Mouse (Mus musculus) midbrain, embryonic 14.5 days (tissue): ENCODE data around the gene 1810049J17Rik. TPM values are rescaled to one million over a fixed set of nuclear protein-coding genes. Genes with fewer than 3 reads are reported as not detected.

Experiments
- ATAC-seq: fragments of 200-750 bp; cut with Nextera tagmentation; 2 replicates; pipeline ENCODE4 v1.8.0; 2017; ENCODE audit warnings: moderate number of reproducible peaks, moderate library complexity; ENCODE audit not compliant: low FRiP score, low TSS enrichment
- DNase-seq: peaks from one replicate; pipeline ENCODE4 v3.0.0-alpha.2; 2015
- H3K27ac ChIP-seq: fragments of 300-500 bp; sonication (generic); replicated peaks from 2 replicates; pipeline ENCODE4 v1.5.1; 2014; ENCODE audit warnings: mild to moderate bottlenecking, low read depth, low read length, moderate library complexity
- H3K27me3 ChIP-seq: fragments of 300-500 bp; sonication (generic); 2 replicates; pipeline ENCODE4 v1.6.1; 2014; ENCODE audit warnings: low read length, control low read depth, mixed read lengths; ENCODE audit not compliant: control insufficient read depth, insufficient read depth
- H3K36me3 ChIP-seq: fragments of 300-500 bp; sonication (generic); 2 replicates; pipeline ENCODE4 v1.6.1; 2014; ENCODE audit warnings: low read length, control low read depth; ENCODE audit not compliant: control insufficient read depth, insufficient read depth
- H3K4me1 ChIP-seq: fragments of 300-500 bp; sonication (generic); 2 replicates; pipeline ENCODE4 v1.6.1; 2014; ENCODE audit warnings: mild to moderate bottlenecking, antibody characterized with exemption, low read length, control low read depth; ENCODE audit not compliant: control insufficient read depth, insufficient read depth
- H3K4me2 ChIP-seq: fragments of 300-500 bp; sonication (generic); 2 replicates; pipeline ENCODE4 v1.6.1; 2014; ENCODE audit warnings: mild to moderate bottlenecking, low read length, moderate library complexity
- H3K4me3 ChIP-seq: fragments of 300-500 bp; sonication (generic); replicated peaks from 2 replicates; pipeline ENCODE4 v1.5.1; 2014; ENCODE audit warnings: low read depth, low read length
- H3K9ac ChIP-seq: fragments of 300-500 bp; sonication (generic); replicated peaks from 2 replicates; pipeline ENCODE4 v1.6.1; 2014; ENCODE audit warnings: mild to moderate bottlenecking, low read length, moderate library complexity
- H3K9me3 ChIP-seq: fragments of 300-500 bp; sonication (generic); 2 replicates; pipeline ENCODE4 v1.6.1; 2016; ENCODE audit warnings: low read length, control low read depth, mixed read lengths; ENCODE audit not compliant: control insufficient read depth
- WGBS: fragments of 180-500 bp; shearing (Covaris S2); extraction: QIAGEN DNeasy Blood & Tissue Kit; methylation state at CpG from one replicate; pipeline ENCODE4 v1.1.7; 2014; 5-methylcytosine and 5-hydroxymethylcytosine counted together
- polyA plus RNA-seq: library from polyadenylated mRNA; unstranded; fragments of >200 nt; fragmentation: Nextera tagmentation; extraction: Ambion mirVana; gene quantifications from 2 replicates; pipeline ENCODE4 v1.2.1, GENCODE M21; 2014

The 1810049J17Rik gene
- polyA plus RNA-seq, 1 experiment from 2014 or later: 1.6 TPM

DNA sequence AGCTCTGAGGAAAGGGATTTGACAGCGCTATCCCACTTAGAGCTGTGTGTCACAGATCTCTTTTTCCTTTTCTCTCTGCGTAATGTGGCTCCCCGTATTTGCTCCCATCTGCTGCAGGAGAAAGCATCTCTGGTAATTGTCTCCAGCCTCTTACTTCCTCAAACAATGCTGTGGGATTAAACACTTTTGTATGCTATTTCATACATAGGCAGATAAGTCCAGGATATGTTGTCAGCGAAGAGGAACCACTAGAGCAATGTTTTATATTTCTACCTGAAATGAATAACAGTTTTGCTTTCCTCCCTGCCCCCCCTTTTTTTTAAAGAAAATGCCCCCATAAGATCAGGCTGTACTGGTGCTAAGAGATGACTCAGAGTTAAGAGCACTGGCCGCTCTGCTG, 13.2 kb downstream of the 1810049J17Rik start:
- ATAC-seq (no peak), DNase-seq (no peak)
- 84% methylated on average over 5 of the region's 5 CpGs for WGBS
- Histone ChIP-seq H3K4me1 (no peaks in the 10 kb centered on the region), H3K4me2 (no peak overlapping the region), H3K36me3 (no peaks in the 10 kb centered on the region), H3K27me3 (no peaks in the 10 kb centered on the region), H3K9ac (no peak overlapping the region), H3K9me3 (no peaks in the 10 kb centered on the region), H3K4me3 (no peak overlapping the region), H3K27ac (no peak overlapping the region)

DNA sequence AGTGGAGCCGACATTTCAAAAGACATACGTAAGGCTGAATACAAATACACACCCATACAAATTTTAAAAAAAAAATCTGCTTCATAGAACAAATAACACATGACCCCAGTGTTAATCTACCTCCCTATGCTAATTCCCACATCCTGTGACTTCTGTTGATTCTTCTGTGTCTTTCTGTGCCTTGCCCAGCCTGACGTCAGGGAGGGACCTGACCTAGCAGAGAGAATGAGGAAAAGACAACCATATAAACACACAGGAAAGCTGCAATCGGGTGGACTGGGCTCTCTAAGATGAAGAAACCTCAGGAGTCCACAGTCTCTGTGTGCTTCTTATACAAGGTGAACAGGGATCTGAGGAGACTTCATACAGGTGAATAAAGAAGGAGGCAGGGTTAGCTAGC, 14.6 kb downstream of the 1810049J17Rik start:
- no peak for ATAC-seq
- Histone ChIP-seq H3K4me3 (no peak overlapping the region), H3K4me2 (no peak overlapping the region), H3K4me1 (no peaks in the 10 kb centered on the region), H3K9ac (no peak overlapping the region), H3K27me3 (no peaks in the 10 kb centered on the region), H3K27ac (no peak overlapping the region), H3K36me3 (no peaks in the 10 kb centered on the region), H3K9me3 (no peaks in the 10 kb centered on the region)
- 72% methylated on average over 4 of the region's 4 CpGs for WGBS
- DNase-seq: no peak

DNA sequence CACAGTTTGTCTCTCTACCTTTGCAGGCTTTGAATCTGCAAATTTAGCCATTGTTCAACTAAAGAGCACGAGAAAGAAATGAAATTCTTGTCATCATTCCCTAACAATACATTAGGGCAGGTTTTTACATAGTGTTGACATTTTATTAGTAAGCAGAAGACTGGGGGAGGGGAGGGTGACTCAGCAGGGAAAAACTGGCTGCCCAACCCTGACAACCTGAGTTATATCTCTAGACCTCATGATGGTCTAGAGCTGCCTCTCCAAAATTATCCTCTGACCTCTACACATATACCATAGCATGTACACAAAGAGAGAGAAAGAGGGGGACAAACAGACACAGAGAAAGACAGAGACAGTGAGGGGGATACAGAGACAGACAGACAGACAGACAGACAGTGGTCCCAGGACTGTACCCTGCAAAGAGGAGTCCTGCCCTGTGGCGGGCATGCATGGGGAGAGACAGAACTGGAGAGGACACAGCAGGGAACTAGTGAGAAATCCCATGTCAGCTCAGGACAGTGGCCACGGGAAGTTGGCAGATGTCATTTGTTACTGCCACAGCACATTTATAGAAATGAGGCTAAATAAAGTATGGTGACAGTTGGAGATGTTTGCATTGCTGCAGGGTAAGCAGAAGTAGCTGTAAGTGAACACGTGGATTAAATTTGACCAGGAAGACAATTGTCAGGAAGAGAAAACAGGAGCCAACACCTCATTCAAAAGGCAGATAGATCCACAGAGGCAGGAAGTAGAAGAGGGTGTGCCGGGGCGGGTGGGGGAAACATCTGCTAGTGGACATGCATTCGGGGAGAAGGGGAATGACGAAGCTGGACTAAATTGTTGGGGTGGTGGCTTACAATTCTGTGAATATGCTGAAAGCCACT, 15.3 kb downstream of the 1810049J17Rik start:
- Histone ChIP-seq H3K4me2 (no peak overlapping the region), H3K4me1 (no peaks in the 10 kb centered on the region), H3K27ac (no peak overlapping the region), H3K4me3 (no peak overlapping the region), H3K36me3 (no peaks in the 10 kb centered on the region), H3K27me3 (no peaks in the 10 kb centered on the region), H3K9me3 (no peaks in the 10 kb centered on the region), H3K9ac (no peak overlapping the region)
- ATAC-seq: no peak
- 73% methylated on average over 8 of the region's 8 CpGs for WGBS
- DNase-seq: no peak

DNA sequence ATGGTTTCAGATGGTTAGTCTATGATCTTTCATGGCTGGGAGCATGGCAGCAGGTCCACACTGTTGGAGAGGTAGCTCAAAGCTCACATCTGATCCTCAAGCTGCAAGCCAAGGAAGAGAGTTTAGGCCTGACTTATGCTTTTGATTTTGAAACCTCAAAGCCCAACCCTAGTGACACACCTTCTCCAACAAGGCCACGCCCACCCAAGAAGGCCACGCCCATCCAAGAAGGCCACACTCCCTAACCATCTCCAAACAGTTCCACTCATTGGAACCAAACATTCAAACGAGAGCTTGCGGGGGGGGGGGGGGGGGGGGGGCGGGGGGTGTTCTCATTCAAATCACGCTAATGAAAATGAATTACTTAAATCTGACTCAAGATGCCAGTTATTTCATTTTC, 19.9 kb downstream of the 1810049J17Rik start:
- 73% methylated on average over 5 of the region's 6 CpGs for WGBS
- H3K4me3 ChIP-seq: no peak overlapping the region
- ATAC-seq: no peak

GRCm38 (mm10) chr15:12298231-12298737, 23.4 kb downstream of the 1810049J17Rik start:
- ATAC-seq (no peak), DNase-seq (no peak)
- Histone ChIP-seq H3K27ac (no peak overlapping the region), H3K4me1 (no peaks in the 10 kb centered on the region), H3K4me3 (no peak overlapping the region), H3K36me3 (no peaks in the 10 kb centered on the region), H3K4me2 (no peak overlapping the region), H3K9ac (no peak overlapping the region), H3K9me3 (no peaks in the 10 kb centered on the region), H3K27me3 (no peaks in the 10 kb centered on the region)
- whole genome bisulfite sequencing: 86% methylated on average over 7 of the region's 7 CpGs

More for the DNA sequence above, 19.9 kb downstream of the 1810049J17Rik start:
- H3K27me3 ChIP-seq: no peaks in the 10 kb centered on the region
- no peak overlapping the region for H3K9ac ChIP-seq
- no peak overlapping the region for H3K27ac ChIP-seq
- no peak for DNase-seq
- no peaks in the 10 kb centered on the region for H3K4me1 ChIP-seq
- no peaks in the 10 kb centered on the region for H3K9me3 ChIP-seq
- no peaks in the 10 kb centered on the region for H3K36me3 ChIP-seq
- H3K4me2 ChIP-seq: no peak overlapping the region

GRCm38 (mm10) chr15:12296228-12296627, 25.5 kb downstream of the 1810049J17Rik start:
- no peak overlapping the region for H3K27ac ChIP-seq
- 59% methylated on average over 2 of the region's 2 CpGs for WGBS
- no peak for DNase-seq
- H3K27me3 ChIP-seq: no peaks in the 10 kb centered on the region
- ATAC-seq: no peak
- no peaks in the 10 kb centered on the region for H3K4me1 ChIP-seq
- no peaks in the 10 kb centered on the region for H3K36me3 ChIP-seq
- H3K4me3 ChIP-seq: no peak overlapping the region
- no peak overlapping the region for H3K4me2 ChIP-seq
- H3K9me3 ChIP-seq: no peaks in the 10 kb centered on the region
- no peak overlapping the region for H3K9ac ChIP-seq

GRCm38 (mm10) chr15:12291757-12292156, 29.9 kb downstream of the 1810049J17Rik start:
- no peak overlapping the region for H3K27ac ChIP-seq
- no peaks in the 10 kb centered on the region for H3K36me3 ChIP-seq
- no peaks in the 10 kb centered on the region for H3K4me1 ChIP-seq
- 94% methylated on average over 2 of the region's 2 CpGs for WGBS
- no peaks in the 10 kb centered on the region for H3K9me3 ChIP-seq
- no peak for ATAC-seq
- H3K27me3 ChIP-seq: no peaks in the 10 kb centered on the region
- H3K9ac ChIP-seq: no peak overlapping the region
- H3K4me3 ChIP-seq: no peak overlapping the region
- DNase-seq: no peak
- no peak overlapping the region for H3K4me2 ChIP-seq

DNA sequence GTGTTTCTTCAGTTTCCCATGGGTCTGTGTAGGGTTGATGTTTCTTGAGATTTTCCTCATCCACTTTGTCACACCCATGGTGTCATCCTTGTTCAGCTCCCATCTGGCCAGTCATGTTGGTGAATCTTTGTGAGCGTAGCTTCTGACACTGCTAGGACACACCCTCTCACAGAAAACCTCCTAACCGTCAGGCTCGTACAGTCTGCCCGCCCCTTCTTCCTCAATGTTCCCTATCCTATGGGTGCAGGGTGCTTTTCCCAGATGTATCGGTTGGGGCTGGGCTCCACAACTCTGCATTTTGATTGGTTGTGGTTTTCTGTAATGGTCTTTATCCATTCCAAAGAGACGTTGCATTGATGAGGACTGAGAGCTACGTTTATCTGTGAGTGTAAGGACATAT, 31.4 kb downstream of the 1810049J17Rik start:
- H3K36me3 ChIP-seq: no peaks in the 10 kb centered on the region
- ATAC-seq (no peak), DNase-seq (no peak)
- no peak overlapping the region for H3K4me3 ChIP-seq
- no peak overlapping the region for H3K27ac ChIP-seq
- 87% methylated on average over 7 of the region's 7 CpGs for WGBS
- H3K27me3 ChIP-seq: no peaks in the 10 kb centered on the region
- H3K4me2 ChIP-seq: no peak overlapping the region
- no peak overlapping the region for H3K9ac ChIP-seq
- no peaks in the 10 kb centered on the region for H3K4me1 ChIP-seq
- H3K9me3 ChIP-seq: no peaks in the 10 kb centered on the region

- H3K36me3 ChIP-seq: no peaks in the 10 kb centered on the region
- DNase-seq (no peak), ATAC-seq (no peak)
- no peaks in the 10 kb centered on the region for H3K4me1 ChIP-seq
- no peaks in the 10 kb centered on the region for H3K27me3 ChIP-seq
- no peak overlapping the region for H3K27ac ChIP-seq
- WGBS: 89% methylated on average over 5 of the region's 5 CpGs
- no peaks in the 10 kb centered on the region for H3K9me3 ChIP-seq
- H3K9ac ChIP-seq: no peak overlapping the region
- no peak overlapping the region for H3K4me2 ChIP-seq
- no peak overlapping the region for H3K4me3 ChIP-seq
Observed at GRCm38 (mm10) chr15:12285535-12285809, 36.2 kb downstream of the 1810049J17Rik start.
